Mouse (Mus musculus): ENCODE results near the gene Tril.
A peak's percentile ranks its signal among the peaks of the same experiment; 100 is the strongest.

Gene Tril

DNA sequence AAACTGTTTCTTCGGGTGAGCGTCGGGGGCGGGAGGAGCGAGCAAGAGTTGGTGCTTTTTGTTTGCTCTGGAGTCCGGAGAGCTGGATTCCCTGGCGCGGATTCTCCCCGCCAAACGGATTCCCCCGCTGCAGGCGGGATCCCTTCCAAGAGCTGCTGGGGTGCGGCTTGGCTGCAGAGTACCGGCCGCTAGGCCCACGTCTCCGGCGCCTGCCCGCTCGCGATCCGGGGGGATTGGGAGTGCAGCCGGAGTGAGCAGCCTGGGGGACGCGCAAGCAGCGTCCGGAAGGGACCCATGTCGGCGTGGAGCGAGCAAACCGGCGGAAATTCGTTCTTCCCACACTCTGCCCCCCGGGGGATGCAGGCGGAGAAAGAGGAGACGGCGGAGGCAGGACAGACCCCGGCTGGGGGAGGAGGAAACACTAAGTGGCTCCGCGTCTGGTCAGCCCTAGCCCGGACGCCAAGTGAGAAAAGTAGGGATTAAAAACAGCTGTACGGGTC, at the start of gene Tril:
Gene Tril, minus strand, starts transcription at position 345 of the 500 bp plus-strand sequence.
- peak; percentile 39 for DNase-seq (ENCODE audit: low spot score)

DNA sequence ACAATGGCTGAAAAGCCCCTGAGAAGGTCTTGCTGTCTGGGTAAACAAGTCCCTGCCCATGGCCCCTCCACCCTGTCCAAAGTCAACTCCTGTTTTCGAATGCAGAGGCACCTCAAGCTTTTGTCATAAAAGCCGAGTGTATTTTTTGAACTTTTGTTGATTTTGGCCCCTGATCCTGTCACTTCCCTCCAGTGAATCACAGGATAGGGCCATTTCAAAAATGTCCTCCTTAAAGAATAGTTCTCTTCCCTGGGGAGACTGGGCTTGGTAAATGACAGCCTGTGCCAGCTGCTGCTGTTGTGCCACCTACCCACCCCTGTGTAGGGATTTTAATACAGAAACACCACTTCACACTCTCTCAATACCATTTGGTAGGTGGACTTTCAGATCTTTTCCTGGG, 42.4 kb upstream of the Tril start:
- no peak for DNase-seq (ENCODE audit: low spot score)

- DNase-seq (ENCODE audit: low spot score), result no peak
Measured at GRCm38 (mm10) chr6:53859106-53859505, 38.5 kb upstream of the Tril start.

DNA sequence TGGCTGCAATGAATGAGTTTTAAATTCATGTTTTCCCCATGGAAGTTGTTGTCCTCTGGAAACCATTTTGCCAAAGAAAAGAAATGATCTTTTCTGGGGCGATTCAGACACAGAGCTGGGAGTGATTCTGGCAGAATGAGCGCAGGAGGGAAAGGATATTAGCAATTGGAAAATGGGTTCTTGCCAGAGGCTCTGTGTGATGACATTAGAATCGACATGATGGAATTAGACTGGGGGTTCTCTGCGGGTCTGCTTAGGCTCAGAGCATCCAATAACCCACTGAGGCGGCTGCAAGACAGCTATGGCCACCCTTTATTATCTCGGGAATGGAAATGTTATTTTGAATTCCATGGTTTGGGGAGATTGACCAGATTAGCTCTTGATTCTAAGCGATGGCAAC, 37.2 kb upstream of the Tril start:
- DNase-seq (ENCODE audit: low spot score), result no peak

- no peak for DNase-seq (ENCODE audit: low spot score)
Measured at GRCm38 (mm10) chr6:53856775-53857174, 36.1 kb upstream of the Tril start.

DNA sequence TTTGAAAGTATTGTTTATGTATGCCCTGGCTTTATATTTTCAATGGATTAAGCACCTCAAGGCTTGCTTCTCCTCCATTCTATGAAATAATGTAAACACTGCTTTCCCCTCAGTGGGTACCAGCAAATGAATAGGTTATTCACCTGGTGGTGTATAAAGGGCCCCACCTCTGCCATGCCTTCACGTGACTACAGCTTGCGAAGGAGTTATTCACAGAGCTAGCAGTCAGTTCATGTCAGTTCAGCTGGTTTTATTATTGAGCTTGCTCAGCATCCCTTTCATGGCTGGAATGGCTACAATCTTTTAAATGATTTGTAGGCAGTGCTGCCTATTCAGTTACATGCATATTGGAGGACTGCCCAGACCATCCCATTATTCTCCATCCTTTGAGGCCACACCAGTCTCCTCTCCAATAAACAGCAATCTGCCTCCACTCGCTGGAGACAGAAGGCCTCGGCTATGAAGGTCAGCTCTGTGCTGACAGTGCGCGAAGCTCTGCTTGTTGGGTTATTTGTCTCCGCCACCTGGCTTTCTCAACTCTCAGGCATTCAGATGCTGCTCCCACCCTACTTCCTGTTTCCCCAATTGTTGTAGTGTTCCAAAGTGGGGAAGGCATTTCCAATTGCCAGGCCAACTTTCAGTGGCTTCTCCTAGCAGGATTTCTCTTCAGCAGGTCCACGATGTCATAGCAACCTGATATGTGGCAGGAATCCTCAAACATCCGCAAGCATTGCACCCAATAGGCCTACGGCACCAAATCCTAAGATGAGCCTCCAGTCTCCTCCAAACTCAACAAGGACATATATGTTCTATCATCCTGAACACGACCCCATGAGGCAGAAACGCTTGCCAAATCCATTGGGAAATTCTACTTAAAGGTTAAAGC, 34.6 kb upstream of the Tril start:
- DNase-seq (ENCODE audit: low spot score), result peak; percentile 13

DNA sequence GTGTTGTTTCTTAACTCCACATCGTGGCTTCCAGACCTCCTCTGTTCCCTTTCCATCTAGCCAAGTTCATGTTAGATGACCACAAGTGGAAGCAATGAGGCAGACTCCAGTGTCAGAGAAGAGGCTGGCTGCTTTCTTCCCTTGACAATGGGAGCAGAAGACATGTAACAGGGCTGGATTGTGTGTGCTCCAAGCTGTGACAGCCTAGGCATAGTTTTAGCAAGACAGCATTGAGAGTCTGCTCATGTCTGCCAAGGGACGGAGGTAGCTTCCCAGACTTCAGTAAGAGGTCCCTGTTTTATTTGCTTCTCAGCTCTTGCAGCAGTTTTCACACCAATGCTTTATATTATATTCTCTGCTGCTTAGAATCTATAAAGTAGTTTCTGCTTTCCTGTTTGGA, 33.6 kb upstream of the Tril start:
- no peak for DNase-seq (ENCODE audit: low spot score)

DNA sequence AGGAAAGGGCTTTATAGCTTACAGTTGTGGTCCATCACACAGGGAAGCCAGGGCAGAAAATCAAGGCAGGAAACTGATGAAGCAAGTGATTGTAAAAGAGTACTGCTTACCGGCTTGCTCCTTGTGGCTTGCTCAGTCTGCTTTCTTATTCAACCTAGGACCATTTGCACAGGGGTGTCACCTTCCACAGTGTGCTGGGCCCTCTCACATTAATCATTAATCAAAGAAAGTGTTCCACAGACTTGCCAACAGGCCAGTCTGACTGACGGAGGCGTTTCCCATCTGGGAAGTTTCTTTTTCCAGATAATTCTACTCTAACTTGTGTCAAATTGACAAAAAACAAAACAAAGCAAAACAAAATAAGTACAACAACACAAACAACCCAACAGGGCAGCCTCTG, 32.9 kb upstream of the Tril start:
- no peak for DNase-seq (ENCODE audit: low spot score)

- DNase-seq (ENCODE audit: low spot score), result no peak
Measured at GRCm38 (mm10) chr6:53844626-53845025, 24.0 kb upstream of the Tril start.

DNA sequence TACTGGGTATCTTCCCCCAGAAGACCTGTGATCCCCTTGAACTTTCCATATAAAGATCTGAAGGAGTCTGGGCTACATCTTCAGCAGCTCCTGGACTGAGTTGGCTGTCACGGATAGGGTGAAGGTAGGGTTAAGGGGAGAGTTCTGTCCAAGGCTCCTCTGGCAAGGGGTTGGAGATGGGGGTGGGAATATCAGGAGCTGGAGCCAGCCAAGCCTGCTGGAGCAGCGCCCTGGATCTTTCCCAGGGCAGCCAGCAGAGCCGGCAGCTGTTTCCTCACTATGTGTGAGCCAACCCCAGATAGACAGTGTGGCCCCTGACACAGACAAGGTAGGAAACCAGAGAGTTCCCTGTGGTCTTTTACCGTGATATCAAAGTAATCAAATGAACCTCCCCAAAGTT, 4.6 kb upstream of the Tril start:
- no peak for DNase-seq (ENCODE audit: low spot score)

DNA sequence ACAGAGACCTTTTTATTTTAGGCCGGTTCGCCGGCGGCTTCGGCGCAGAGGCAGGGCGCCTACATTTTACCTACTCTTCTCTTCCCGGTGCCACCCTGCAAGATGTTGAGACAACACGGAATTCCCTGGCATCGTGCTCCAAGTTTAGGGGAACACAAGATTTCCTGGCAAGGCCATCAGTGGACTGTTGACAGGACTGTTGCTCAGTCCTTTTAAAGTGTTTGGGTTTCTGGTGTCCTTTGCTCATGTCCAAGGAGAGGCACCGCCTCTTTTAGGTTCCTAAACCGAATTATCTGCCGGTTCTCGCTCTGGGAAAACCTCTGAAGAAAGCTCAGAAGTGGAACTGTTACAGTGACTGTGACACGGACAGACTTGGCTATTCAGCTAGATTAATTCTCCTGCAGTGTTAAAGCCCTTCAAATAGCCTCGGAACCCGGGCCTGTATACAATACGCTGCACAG, 441 bp upstream of the Tril start:
- no peak for DNase-seq (ENCODE audit: low spot score)

DNA sequence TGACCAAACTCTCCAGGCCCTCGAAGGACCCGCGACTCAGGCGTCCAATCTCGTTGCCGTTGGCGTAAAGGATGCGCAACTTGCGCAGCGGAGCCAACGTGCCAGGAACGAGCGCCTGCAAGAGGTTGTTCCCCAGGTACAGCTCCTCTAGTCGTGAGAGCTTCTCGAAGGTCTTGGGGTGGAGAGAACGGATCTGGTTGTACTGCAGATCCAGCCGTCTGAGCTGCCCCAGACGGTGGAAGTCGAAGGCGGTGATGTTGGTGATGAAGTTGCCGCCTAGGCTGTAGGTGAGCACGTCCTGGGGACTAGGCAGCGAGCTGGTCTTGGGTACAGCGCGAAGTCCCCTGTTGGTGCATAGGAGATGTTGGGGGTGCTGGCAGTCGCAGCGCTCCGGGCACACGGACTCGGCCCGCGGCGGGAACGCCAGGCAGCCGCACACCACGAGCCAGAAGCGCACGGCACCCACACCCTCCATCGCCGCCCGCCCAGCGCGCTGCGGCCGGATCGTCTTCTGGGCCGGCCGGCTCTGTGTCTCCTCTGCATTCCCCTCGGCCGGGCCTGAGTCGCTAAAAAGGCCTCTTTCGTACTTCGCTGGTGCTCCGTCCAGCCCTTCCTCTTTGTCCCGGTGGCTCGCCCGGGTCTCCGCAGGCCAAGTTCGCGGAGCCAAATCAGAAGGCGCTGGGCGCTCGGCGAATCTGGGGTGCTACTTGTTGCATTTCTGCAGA, 707 bp downstream of the Tril start:
- DNase-seq (ENCODE audit: low spot score), result no peak

DNA sequence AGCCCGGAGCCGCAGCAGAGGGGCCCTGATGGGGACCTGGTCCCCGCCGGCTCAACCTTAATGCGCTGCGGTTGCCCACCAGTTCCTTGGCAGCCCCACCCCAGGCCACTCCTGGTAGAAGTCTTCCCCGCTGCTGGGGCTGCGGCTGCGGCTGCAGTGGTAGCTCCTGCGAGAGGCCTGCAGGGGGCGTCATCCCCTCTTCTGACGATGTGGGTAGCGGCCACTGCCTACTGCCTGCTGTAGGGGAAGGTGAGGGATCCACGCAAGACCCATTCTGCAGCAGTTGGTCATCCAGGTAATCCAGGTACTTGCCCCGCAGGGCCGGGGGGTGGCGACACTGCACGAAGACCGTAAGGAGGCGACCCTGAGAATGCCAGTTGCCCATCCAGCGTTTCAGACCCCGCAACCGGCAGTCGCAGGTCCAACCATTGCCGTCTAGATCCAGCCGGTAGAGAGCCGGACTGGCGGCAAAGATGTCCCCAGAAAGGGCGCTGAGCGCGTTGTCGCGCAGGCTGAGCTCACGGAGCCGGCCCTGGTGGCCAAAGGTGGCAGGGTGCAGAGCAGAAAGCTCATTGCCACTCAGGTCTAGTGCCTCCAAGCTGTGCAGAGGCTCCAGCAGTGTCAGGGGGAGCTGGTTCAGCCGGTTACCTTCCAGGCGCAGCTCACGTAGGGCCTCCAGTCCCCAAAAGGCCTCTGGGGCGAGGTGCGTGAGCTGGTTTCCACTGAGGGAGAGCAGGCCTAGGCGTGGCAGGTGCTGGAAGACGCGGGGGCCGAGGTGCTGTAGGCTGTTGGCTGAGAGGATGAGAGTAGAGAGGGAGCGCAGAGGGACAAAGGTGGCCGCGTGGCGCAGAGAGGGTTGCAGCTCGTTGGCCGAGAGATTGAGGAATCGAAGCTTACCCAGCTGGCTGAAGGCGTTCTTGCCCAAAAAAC, 1.6 kb downstream of the Tril start:
- peak; percentile 17 for DNase-seq (ENCODE audit: low spot score)

- DNase-seq (ENCODE audit: low spot score), result peak; percentile 41
Measured at GRCm38 (mm10) chr6:53818264-53818731, 2.3 kb downstream of the Tril start.

DNA sequence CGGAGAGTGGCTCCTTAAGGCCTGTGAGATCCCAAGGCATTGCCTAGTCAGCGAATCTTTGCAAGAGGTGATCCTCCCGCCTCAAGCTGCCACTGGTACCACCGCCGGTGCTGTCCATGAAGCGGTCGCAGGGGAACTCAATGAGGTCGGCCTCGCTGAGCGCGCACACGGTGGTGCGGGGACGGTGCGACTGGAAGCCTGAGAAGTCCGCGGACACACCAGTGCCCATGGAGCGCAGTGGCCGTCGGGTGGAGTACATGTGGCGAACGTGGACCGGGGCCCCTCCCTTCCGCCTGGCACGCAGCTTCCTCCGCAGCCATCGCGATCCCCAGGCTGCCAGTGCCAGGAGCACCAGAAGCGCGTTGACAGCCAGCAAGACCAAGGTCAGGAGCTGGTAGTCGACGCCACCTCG, 2.9 kb downstream of the Tril start:
- no peak for DNase-seq (ENCODE audit: low spot score)

GRCm38 (mm10) chr6:53816661-53817060, 4.0 kb downstream of the Tril start:
- DNase-seq (ENCODE audit: low spot score), result no peak

DNA sequence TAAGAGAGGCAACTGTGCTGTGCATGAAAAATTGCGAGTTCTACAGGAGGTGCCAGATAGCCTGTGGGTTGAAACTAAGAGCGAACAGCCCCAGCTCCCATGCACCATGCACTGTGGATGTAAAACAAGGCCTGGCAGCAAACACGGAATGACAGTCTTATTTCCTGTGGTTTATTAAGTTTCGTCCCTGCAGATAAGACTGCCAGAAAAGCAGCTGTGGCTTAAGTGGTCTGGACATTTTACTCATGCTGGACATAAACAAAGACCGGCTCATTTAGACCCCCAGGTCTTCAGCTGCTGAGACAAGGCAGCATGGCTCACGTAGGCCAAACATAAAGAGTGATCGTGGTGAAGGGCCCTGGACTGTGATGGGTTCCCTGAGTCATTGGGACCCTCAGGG, 4.9 kb downstream of the Tril start:
- DNase-seq (ENCODE audit: low spot score), result no peak

DNA sequence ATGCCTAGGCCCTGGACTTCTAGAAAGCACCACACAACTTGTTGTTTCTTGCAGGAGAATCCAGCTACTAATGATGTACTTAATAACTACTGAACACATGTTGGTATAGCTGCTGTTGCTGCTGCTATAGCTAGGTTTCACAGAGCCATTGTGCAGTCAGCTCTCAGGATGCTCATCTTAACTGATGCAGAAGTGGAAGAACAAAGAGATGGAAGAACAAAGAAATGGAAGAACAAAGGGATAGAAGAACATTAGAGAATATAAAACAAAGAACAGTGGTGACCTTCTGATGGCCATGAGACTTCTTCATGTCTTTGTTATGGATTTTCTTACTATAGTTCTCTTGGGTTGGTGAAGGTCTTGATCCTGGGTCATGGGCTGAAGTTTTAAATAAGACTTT, 6.4 kb downstream of the Tril start:
- no peak for DNase-seq (ENCODE audit: low spot score)

DNA sequence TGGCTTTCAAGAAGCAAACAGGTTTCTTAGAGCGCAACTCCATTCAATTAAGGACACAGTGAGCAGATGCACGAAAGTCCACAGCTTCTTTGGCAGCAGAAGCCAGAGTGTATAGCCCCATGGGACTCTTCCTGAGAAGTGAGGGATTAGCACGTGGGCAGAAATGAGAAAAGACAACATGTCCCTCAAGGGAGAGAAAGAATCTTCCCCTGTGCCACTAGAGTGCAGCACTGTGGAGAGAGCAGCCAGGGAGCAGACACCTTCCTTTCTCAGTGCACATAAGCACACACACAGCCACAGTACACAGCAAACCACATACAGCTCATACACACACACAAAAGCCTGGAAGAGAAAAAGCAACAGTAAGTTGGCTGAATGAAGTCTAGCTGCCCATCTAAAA, 8.4 kb downstream of the Tril start:
- no peak for DNase-seq (ENCODE audit: low spot score)

DNA sequence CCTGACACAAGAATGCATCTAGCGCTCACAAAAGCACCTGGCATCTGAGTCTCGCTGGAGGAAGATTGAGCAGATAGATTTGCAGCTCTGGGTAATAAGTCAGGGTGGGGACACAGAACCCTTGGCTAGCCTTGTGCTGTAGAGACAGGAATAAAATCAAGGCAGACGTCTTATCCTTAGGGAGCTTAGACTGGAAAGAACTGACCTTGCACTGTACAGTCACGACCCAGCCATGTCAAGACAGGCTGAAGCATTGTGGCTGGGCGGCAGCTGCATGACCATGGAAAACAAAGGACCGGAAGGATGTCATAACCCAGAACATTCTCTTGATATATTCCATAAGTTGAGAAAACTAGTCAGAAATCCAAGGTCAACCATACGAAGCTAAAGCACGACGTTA, 11.8 kb downstream of the Tril start:
- no peak for DNase-seq (ENCODE audit: low spot score)

DNA sequence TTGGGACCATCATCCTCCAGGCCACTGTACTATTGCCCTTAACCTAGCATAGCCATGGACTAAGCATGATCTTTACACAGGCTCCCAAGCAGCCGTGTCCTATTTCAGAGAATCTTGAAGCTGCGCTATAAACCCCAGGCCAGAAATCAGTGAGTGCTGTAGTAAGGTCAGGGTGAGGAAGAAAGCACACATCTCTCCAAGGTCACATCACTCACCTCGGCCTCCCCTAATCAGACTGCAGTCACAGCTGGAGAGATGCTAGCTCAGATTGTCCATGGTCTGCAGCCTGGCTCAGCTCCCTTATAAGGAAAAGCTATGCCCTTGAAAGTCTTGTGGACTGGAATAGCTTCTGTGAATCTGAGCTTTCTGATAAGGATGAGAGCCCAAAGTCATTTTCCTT, 13.4 kb downstream of the Tril start:
- DNase-seq (ENCODE audit: low spot score), result no peak

DNA sequence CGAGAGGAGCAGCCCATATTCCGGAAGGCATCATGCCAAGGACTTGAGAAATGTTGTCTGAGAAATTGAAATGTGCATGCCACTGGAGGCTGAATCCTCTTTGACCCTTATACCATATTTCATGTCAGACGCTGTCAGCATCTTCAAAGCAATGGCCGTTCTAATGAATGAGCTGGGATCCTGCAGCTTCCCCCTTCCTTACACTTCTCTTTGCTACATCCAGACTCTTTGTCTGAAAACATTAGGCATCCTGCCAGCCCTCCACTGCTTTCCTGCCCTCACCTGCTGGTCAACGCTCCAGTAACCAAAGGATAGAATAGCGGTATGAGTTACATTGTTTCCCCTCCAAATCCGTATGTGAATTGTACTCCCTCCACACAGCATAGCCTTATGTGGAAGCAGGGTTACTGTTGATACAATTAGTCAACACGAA, 14.0 kb downstream of the Tril start:
- DNase-seq (ENCODE audit: low spot score), result no peak

All from layer of hippocampus, adult 11-12 months (tissue).